Mouse (Mus musculus) large intestine, adult 2 months (tissue): ENCODE data around the gene Ropn1l. TPM values are rescaled to one million over a fixed set of nuclear protein-coding genes. Genes with fewer than 3 reads are reported as not detected.

ENCODE experiments used
- DNase-seq: peaks from one replicate; pipeline ENCODE4 v3.0.0-alpha.2; 2012; ENCODE audit warnings: low read depth, low spot score
- WGBS: fragments of 180-500 bp; shearing (Covaris S2); methylation state at CpG from one replicate; pipeline ENCODE4 v1.1.7; 2018; 5-methylcytosine and 5-hydroxymethylcytosine counted together
- polyA plus RNA-seq: library from polyadenylated mRNA; depleted of rRNA; stranded (reverse); fragments of >200 nt; gene quantifications from 2 replicates; pipeline ENCODE4 v1.2.3, GENCODE M21; 2012; rRNA removed

Gene Ropn1l
- polyA plus RNA-seq, 1 experiment = 0.33 TPM

DNA sequence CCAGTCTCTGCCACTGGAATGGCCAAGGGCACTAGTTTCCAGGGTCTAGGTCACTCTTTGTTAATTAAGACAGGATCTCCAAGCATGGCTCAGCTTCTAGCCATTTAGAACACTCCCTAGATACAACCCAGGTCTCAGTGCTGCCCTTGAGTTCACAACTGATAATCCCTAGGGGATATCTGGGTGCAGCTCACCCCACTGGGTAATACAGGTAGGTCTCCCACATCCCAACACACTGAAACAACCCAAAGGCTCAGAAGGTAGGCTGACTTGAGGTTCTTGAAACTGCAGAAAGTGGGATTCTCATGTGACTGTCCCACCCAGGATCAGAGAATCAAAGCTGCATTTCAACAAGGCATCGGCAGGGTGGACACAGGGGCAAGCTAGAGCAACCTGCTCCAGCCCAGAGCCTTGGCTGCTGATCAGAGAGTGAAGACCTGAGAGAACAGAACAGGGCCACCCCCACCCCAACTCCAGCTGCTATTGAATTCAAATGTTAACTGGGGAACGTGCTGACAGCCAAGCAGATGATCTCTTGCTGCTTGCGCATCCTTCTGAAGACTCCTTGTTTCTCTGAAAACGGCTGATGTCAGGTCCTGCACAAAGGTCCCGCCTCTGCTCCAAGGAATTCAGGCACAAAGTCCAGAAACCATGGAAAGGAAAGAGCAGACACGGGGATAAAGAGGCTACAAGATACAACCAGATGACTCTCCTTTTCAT is 39.2 kb downstream of the Ropn1l start:
- WGBS = 55% methylated on average over 6 of the region's 6 CpGs
- DNase-seq = no peak

DNA sequence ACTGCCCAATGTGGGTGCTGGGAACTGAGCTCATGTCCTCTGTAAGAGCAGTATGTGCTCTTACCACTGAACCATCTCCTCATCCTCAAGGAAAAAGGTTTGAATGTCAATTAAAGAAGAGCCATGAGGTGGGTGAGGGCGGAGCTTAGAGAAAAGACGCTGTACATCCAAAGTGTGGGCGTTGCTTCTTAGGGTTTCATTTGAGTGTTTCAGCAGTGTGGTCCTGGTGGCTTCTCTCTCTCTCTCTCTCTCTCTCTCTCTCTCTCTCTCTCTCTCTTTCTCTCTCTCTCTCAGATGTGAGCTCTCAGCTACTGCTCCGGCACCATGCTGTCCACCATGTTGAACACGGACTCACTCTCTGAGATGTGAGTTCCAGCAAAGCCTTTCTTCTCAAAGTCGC is 39.9 kb downstream of the Ropn1l start:
- 90% methylated on average over 6 of the region's 6 CpGs for WGBS
- DNase-seq = no peak

DNA sequence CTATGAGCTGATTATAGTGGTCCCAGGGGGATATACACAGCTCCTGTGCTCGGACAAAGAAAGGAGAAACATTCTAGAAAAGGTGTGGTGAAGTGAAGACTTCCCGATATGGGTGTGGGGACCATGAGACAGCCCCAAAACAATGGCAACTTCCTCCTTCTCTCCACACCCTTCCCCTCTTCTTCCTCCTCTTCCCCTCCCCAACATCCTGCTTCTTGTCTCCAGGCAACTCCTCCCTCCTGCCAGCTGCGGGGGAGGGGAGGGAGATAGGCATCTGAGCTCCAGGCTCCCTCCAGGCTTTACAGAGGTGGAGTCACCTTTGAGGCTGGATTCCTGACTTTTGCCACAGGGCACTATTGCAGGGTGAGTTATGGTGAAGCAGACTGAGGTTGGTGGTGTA is 40.6 kb downstream of the Ropn1l start:
- no peak for DNase-seq
- WGBS = 23% methylated on average over 3 of the region's 3 CpGs

DNA sequence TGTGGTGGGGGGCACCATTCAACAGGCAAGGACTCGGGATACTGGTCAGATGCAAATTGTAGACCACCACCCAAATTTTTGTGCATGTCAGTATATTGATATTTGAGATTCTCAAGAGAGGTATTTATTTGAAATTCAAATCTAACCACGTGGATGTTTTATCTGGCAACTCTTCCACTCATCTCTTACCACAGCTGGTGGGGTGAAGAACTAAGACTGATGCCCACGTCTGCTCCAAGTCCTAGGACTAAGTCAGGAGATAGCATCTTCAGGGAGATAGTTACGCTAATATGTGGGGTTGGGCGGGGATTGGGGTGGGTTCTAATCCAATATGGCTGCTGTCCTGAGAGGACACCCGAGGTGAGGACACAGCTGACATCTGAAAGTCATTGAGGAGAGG is 41.1 kb downstream of the Ropn1l start:
- WGBS = 78% methylated on average over 6 of the region's 6 CpGs
- DNase-seq = no peak

DNA sequence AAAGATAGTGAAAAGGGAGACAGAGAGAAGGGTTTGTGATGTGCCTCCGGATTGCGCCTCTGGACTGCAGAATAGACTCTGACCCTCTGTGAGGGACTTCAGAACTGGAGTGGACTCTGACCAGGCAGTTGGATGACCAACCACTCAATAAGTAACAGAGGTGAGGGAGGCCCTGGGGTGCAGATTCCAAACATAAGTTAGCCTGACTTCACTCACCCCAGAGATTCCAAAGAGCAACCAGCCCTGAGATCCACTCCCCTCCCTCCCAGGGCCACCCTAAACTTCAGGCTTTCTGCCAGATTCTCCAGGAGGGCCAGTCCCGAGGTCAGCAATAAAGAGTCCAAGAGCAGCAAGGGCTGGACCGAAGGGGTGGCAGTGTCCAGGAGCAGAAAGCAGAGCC is 46.0 kb downstream of the Ropn1l start:
- DNase-seq = no peak
- 23% methylated on average over 4 of the region's 4 CpGs for WGBS

DNA sequence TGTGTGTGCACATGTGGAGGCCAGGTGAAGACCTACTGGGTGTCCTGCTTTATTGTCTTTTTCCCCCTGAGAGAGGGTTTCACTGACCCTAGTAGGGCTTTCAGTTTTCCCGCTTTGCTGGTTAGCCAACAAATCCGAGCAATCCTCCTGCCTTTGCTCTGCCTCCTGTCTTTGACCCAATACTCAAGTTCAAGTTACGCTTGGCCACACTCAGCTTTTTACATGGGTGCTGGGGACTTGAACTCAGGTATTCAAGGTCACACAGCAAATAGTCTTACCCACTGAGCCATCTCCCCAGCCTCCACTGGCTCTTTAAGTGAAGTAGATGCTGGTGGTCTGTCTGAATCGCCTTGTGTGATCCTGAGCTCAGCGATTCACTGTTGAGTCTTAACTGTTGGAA is 46.7 kb downstream of the Ropn1l start:
- DNase-seq = no peak
- WGBS = 71% methylated on average over 5 of the region's 5 CpGs

DNA sequence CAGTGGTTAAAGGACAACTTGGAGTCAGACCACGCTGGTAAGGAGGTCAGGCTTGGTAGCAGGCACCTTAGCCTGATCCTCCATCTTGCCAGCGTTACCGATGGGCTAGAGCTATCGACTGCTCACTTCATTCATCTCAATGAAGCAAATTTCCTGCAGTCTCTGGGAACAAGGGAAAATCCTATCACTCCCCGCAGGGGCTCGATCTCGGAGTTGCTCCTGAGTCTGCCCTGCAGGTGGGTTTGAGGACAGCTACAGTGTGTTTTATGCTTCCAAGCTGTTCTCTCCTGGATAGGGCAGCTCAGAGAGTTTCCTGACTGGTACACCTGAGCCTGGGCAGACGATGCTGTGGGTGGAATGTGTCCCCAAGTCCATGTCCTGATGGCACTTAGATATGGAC is 49.2 kb downstream of the Ropn1l start:
- 83% methylated on average over 8 of the region's 8 CpGs for WGBS
- DNase-seq = no peak

DNA sequence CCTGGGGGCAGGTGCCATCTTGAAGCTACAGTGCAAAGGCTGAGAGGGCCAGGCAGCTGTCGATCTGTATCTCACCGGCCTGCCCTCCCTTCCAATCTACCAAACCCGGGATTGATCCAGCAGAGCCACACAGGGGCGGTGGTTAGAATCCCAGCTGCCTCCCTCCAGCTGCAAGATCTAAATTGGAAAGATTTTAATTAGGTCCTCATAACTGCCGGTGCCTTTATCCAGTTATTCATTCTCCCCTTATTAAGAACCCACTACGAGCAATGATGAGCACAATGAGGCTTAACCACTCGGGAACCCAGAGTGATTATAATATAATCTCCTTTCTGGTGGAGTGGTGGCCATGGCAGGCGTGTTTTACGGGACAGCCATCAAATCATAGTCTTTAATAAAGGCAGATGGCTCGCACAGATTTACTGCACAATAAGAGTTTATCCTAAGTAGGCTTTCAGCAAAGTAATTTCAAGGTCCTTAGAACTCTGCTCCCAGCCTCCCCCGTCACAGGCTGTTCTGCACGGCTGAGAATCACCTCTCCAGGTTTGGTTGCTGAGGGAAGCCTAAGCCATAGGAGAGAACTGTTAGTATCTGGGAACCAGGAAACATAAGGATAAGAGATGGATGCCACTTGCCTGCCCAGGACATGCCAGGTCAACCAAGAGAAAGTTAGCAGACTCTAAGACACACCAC is 51.2 kb downstream of the Ropn1l start:
- 73% methylated on average over 12 of the region's 12 CpGs for WGBS
- DNase-seq = no peak

DNA sequence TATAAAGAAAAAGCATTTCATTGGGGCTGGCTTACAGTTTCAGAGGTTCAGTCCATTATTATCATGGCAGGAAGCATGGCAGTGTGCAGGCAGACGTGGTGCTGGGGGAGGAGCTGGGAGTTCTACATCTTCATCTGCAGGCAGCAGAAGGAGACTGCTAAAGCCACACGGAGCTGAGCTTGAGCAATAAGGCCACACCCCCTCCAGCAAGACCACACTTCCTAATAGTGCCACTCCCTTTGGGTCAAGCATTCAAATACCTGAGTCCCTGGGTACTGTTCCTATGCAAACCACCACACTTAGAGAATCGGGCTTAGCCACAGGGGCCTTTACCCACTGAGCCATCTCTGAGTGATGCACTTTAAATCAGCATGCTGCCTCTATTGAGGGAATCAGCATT is 52.6 kb downstream of the Ropn1l start:
- DNase-seq = no peak
- WGBS = 26% methylated on average over 3 of the region's 3 CpGs

DNA sequence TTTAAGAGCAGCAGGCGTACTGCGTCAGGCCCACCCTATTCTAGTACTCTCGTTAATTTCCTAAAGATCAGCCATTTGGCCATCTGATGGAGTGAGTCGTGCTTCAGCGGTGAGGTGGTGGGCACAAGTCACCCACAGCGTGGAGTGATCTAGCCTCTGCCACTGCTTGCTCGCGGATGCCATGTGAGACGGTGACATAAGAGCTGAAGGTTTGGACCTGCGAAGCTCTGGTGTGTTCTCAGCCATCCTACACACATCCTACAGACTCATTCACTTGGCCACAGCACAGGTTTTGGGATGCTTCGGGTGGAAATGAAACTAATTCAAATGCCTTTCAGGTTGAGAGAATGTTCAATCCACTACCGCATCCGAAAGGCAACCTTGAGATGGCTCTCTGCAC is 54.8 kb downstream of the Ropn1l start:
- 93% methylated on average over 13 of the region's 13 CpGs for WGBS
- no peak for DNase-seq

DNA sequence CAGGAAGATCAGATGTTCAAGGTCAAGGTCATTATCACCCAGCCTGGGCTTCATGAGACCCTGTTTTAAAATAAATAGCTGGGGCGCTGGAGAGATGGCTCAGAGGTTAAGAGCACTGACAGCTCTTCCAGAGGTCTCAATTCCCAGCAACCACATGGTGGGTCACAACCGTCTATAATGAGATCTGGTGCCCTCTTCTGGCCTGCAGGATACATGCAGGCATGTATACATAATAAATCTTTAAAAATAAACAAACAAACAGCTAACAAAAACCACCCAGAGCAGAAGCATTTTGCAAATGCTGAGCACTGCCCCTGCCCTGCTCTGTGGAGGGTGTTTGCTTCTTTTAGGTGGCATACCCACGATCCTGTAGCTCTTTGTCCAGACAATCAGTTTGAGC is 56.2 kb downstream of the Ropn1l start:
- 80% methylated on average over 3 of the region's 3 CpGs for WGBS
- DNase-seq = no peak

DNA sequence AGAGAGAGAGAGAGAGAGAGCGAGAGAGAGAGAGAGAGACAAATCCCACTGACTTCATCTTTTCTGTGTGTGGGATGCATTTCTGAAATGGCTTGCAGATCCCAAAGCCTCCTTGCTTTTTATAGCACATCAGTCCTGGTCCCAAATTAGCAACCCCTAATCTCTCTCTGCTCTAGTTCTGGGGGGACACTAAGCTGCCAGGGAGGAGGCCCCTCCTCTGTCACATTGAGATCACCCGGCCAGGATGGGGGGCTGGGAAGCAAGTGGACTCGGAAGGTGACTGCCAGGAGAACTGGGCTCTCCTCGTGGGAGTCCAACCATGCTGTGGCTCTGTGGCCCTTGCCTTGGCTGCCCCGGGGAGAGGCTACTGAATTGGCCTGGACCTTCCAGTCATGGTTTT is 56.8 kb downstream of the Ropn1l start:
- WGBS = 73% methylated on average over 5 of the region's 5 CpGs
- no peak for DNase-seq

DNA sequence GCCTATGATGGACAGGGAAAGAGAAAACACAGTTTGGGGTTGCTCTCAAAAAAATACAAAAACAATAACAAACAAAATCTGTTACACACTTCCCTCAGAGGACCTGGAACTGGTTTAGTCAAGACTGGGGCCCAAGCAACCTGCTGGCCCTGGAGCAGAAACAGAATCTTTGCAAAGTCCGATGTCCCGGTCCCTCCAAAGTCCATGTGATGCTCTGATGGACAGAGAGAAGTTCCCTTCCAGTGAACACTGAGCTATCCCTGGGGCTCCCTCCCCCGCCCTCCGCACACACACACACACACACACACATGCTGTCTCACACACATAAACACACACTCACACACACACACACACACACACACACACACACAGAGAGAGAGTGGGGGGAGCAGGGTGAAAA is 57.6 kb downstream of the Ropn1l start:
- 80% methylated on average over 4 of the region's 4 CpGs for WGBS
- no peak for DNase-seq

DNA sequence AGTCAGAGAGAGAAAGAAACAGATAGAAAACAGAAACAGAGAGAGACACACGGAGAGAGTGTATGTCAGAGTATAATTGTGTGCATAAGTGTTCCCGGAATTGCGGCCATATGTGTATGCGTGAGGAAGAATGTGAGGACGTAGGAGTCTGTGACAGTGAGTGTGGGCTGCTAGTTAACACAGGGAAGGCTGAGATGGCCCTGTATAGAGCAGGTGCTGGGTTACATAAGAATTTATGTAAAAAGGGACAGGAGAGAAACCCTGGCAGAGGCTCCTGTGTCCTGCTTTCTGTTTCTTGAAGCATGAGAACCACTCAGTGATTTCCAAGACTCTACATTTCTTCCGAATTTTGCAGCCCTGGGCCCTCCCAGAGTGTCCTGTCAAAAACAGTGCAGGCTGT is 60.1 kb downstream of the Ropn1l start:
- no peak for DNase-seq
- 81% methylated on average over 6 of the region's 6 CpGs for WGBS

DNA sequence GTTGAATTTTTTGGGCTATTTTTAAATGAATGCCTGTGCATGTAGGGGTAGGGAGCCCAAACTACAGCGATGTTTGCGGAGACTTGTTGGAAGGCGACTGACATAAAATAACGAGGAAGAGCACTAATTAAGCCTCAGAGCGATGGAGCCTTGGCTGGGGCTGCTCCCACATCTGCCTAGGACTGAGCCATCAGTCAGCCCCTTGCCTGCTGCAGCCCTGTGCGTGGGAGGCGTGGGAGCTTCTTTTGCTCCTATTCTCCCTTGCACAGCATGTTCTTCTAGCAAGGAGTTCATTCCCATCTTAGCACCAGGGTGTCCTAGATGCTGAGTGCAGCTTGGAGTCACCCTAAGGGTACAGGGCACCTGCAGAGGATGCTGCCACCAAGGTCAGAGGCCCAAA is 60.8 kb downstream of the Ropn1l start:
- 82% methylated on average over 7 of the region's 7 CpGs for WGBS
- no peak for DNase-seq

DNA sequence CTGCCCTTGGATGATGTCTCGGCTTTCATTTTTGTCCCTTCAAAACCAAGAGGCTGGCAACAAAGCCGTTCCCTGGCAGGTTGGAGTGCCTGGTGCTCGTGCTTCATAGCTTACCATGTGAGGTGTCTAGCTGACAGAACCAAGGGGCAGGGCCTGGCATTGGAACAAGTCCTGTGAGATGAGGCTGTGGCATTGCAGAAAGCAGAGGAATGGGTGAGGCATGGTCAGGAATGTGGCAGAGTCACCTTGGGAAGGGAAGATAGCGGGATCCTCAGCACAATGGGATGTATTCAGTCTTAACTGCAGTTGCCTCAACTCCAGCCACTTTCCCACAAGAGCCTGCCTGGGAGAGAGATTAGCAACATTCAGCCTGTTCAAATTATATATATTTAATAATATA is 61.4 kb downstream of the Ropn1l start:
- WGBS = 74% methylated on average over 4 of the region's 4 CpGs
- no peak for DNase-seq

Other genes starting within 250 kb of the Ropn1l start
- gene Dap, start 229.4 kb downstream of the Ropn1l start, polyA plus RNA-seq = 45.2 and 60.8 TPM in 2 replicates
- gene Ankrd33b, start 86.0 kb downstream of the Ropn1l start, polyA plus RNA-seq = 0.21 and 0.27 TPM in 2 replicates
- 16.0 and 43.6 TPM in 2 replicates for gene March6, start 77.3 kb upstream of the Ropn1l start, polyA plus RNA-seq
- 97.1 and 191 TPM in 2 replicates for gene Cmbl, start 111.7 kb upstream of the Ropn1l start, polyA plus RNA-seq
- gene Cct5, start 148.1 kb upstream of the Ropn1l start, polyA plus RNA-seq = 91.9 and 111 TPM in 2 replicates
- gene Fam173b, start 148.1 kb upstream of the Ropn1l start, polyA plus RNA-seq = 5.1 and 8.7 TPM in 2 replicates